Mouse (Mus musculus) stomach, embryonic 14.5 days (tissue): ENCODE measurements at regions not wholly inside any gene's neighbourhood (a gene's known extent, or its start where the extent isn't known, plus 50 kb on each side); places are given as distances from the start of the nearest gene placed in this dataset.

ENCODE experiments used
- ATAC-seq: fragments of 200-750 bp; cut with Nextera tagmentation; 2 replicates; pipeline ENCODE4 v1.8.0; 2017; ENCODE audit warnings: low read depth, moderate TSS enrichment; ENCODE audit not compliant: insufficient number of reproducible peaks, insufficient read depth, low FRiP score
- H3K27ac ChIP-seq: fragments of 300-500 bp; sonication (generic); 2 replicates; pipeline ENCODE4 v1.5.1; 2014; ENCODE audit warnings: mild to moderate bottlenecking, low read length, moderate library complexity, mixed read lengths
- H3K27me3 ChIP-seq: fragments of 300-500 bp; sonication (generic); 2 replicates; pipeline ENCODE4 v1.6.1; 2014; ENCODE audit warnings: low read length, control low read depth, mixed read lengths; ENCODE audit not compliant: control insufficient read depth, insufficient read depth
- H3K36me3 ChIP-seq: fragments of 300-500 bp; sonication (generic); 2 replicates; pipeline ENCODE4 v1.6.1; 2014; ENCODE audit warnings: mild to moderate bottlenecking, control low read depth, low read length, moderate library complexity, mixed read lengths; ENCODE audit not compliant: control insufficient read depth, insufficient read depth
- H3K4me1 ChIP-seq: fragments of 300-500 bp; sonication (generic); 2 replicates; pipeline ENCODE4 v1.6.1; 2014; ENCODE audit warnings: low read length, control low read depth, mixed read lengths; ENCODE audit not compliant: control insufficient read depth, insufficient read depth
- H3K4me2 ChIP-seq: fragments of 300-500 bp; sonication (generic); replicated peaks from 2 replicates; pipeline ENCODE4 v1.6.1; 2014; ENCODE audit warnings: low read depth, low read length, control low read depth
- H3K4me3 ChIP-seq: fragments of 300-500 bp; sonication (generic); 2 replicates; pipeline ENCODE4 v1.5.1; 2014; ENCODE audit warnings: low read depth, low read length, control low read depth
- H3K9ac ChIP-seq: fragments of 300-500 bp; sonication (generic); replicated peaks from 2 replicates; pipeline ENCODE4 v1.6.1; 2014; ENCODE audit warnings: low read depth, mild to moderate bottlenecking, control low read depth, low read length, moderate library complexity, mixed read lengths
- H3K9me3 ChIP-seq: fragments of 300-500 bp; sonication (generic); 2 replicates; pipeline ENCODE4 v1.6.1; 2016; ENCODE audit warnings: low read depth, low read length, control low read depth; ENCODE audit not compliant: control insufficient read depth
- WGBS: fragments of 180-500 bp; shearing (Covaris S2); extraction: QIAGEN DNeasy Blood & Tissue Kit; methylation state at CpG from one replicate; pipeline ENCODE4 v1.1.7; 2014; 5-methylcytosine and 5-hydroxymethylcytosine counted together

GRCm38 (mm10) chr2:178840975-178841374 lies 410.6 kb downstream of the Cdh26 start:
- Histone ChIP-seq H3K4me1 (no peaks in the 10 kb centered on the region), H3K4me3 (no peak overlapping the region), H3K9me3 (no peaks in the 10 kb centered on the region), H3K4me2 (no peak overlapping the region), H3K9ac (no peak overlapping the region), H3K27me3 (no peaks in the 10 kb centered on the region), H3K27ac (no peak overlapping the region), H3K36me3 (no peaks in the 10 kb centered on the region)
- no peak for ATAC-seq
- WGBS: 35% methylated on average over 2 of the region's 2 CpGs

GRCm38 (mm10) chr2:178842595-178842994 lies 412.3 kb downstream of the Cdh26 start:
- Histone ChIP-seq H3K36me3 (no peaks in the 10 kb centered on the region), H3K4me2 (no peak overlapping the region), H3K9me3 (no peaks in the 10 kb centered on the region), H3K4me3 (no peak overlapping the region), H3K27me3 (no peaks in the 10 kb centered on the region), H3K4me1 (no peaks in the 10 kb centered on the region), H3K9ac (no peak overlapping the region), H3K27ac (no peak overlapping the region)
- WGBS: 69% methylated on average over 12 of the region's 12 CpGs
- ATAC-seq: no peak

- no peak overlapping the region for H3K4me3 ChIP-seq
- H3K9ac ChIP-seq: no peak overlapping the region
- WGBS: 81% methylated on average over 3 of the region's 3 CpGs
- no peaks in the 10 kb centered on the region for H3K36me3 ChIP-seq
- no peak for ATAC-seq
- no peak overlapping the region for H3K4me2 ChIP-seq
- no peaks in the 10 kb centered on the region for H3K4me1 ChIP-seq
- H3K27me3 ChIP-seq: no peaks in the 10 kb centered on the region
- no peak overlapping the region for H3K27ac ChIP-seq
- H3K9me3 ChIP-seq: no peaks in the 10 kb centered on the region
Observed at GRCm38 (mm10) chr2:178843458-178843857, 413.1 kb downstream of the Cdh26 start.

- no peak overlapping the region for H3K27ac ChIP-seq
- H3K4me3 ChIP-seq: no peak overlapping the region
- H3K27me3 ChIP-seq: no peaks in the 10 kb centered on the region
- H3K9me3 ChIP-seq: no peaks in the 10 kb centered on the region
- WGBS: 89% methylated on average over 4 of the region's 4 CpGs
- no peak for ATAC-seq
- no peaks in the 10 kb centered on the region for H3K36me3 ChIP-seq
- no peak overlapping the region for H3K9ac ChIP-seq
- H3K4me2 ChIP-seq: no peak overlapping the region
- H3K4me1 ChIP-seq: no peaks in the 10 kb centered on the region
Observed at GRCm38 (mm10) chr2:178844561-178844960, 414.2 kb downstream of the Cdh26 start.

- Histone ChIP-seq H3K27me3 (no peaks in the 10 kb centered on the region), H3K27ac (no peak overlapping the region), H3K4me1 (no peaks in the 10 kb centered on the region), H3K36me3 (no peaks in the 10 kb centered on the region), H3K9me3 (no peaks in the 10 kb centered on the region), H3K9ac (no peak overlapping the region), H3K4me2 (no peak overlapping the region), H3K4me3 (no peak overlapping the region)
- no peak for ATAC-seq
- 78% methylated on average over 10 of the region's 10 CpGs for WGBS
Observed at GRCm38 (mm10) chr2:178850320-178850719, 420.0 kb downstream of the Cdh26 start.

- Histone ChIP-seq H3K9me3 (no peaks in the 10 kb centered on the region), H3K36me3 (no peaks in the 10 kb centered on the region), H3K27me3 (no peaks in the 10 kb centered on the region)
Observed at GRCm38 (mm10) chr2:178850769-178851168, 420.4 kb downstream of the Cdh26 start.

GRCm38 (mm10) chr2:178854012-178854411 lies 423.7 kb downstream of the Cdh26 start:
- H3K4me1 ChIP-seq: no peaks in the 10 kb centered on the region
- ATAC-seq: no peak
- no peaks in the 10 kb centered on the region for H3K27me3 ChIP-seq
- no peaks in the 10 kb centered on the region for H3K36me3 ChIP-seq
- H3K4me3 ChIP-seq: no peak overlapping the region
- no peak overlapping the region for H3K4me2 ChIP-seq
- H3K9ac ChIP-seq: no peak overlapping the region
- no peak overlapping the region for H3K27ac ChIP-seq
- 71% methylated on average over 1 of the region's 1 CpGs for WGBS
- no peaks in the 10 kb centered on the region for H3K9me3 ChIP-seq

More at GRCm38 (mm10) chr2:178850769-178851168, 420.4 kb downstream of the Cdh26 start:
- no peak overlapping the region for H3K4me2 ChIP-seq
- 85% methylated on average over 11 of the region's 11 CpGs for WGBS
- H3K27ac ChIP-seq: no peak overlapping the region
- no peaks in the 10 kb centered on the region for H3K4me1 ChIP-seq
- no peak overlapping the region for H3K4me3 ChIP-seq
- no peak for ATAC-seq
- H3K9ac ChIP-seq: no peak overlapping the region

- Histone ChIP-seq H3K4me3 (no peak overlapping the region), H3K36me3 (no peaks in the 10 kb centered on the region), H3K4me2 (no peak overlapping the region), H3K27ac (no peak overlapping the region), H3K27me3 (no peaks in the 10 kb centered on the region), H3K9ac (no peak overlapping the region), H3K4me1 (no peaks in the 10 kb centered on the region), H3K9me3 (no peaks in the 10 kb centered on the region)
- WGBS: 31% methylated on average over 2 of the region's 2 CpGs
- ATAC-seq: no peak
Observed at GRCm38 (mm10) chr2:178854760-178855159, 424.4 kb downstream of the Cdh26 start.

GRCm38 (mm10) chr2:178862620-178863019 lies 432.3 kb downstream of the Cdh26 start:
- ATAC-seq: no peak
- no peak overlapping the region for H3K9ac ChIP-seq
- H3K36me3 ChIP-seq: no peaks in the 10 kb centered on the region
- no peak overlapping the region for H3K4me3 ChIP-seq
- no peak overlapping the region for H3K4me2 ChIP-seq
- H3K9me3 ChIP-seq: no peaks in the 10 kb centered on the region
- no peak overlapping the region for H3K27ac ChIP-seq
- H3K4me1 ChIP-seq: no peaks in the 10 kb centered on the region
- H3K27me3 ChIP-seq: no peaks in the 10 kb centered on the region
